Mouse (Mus musculus) cerebellum, postnatal 10 days (tissue): ENCODE results near the gene Clip2.

ENCODE experiments used
- DNase-seq, 2 experiments: peaks; one replicate each; pipeline ENCODE4 v3.0.0; 2021; ENCODE audit warnings: mixed read lengths in 2 of 2

Gene Clip2

DNA sequence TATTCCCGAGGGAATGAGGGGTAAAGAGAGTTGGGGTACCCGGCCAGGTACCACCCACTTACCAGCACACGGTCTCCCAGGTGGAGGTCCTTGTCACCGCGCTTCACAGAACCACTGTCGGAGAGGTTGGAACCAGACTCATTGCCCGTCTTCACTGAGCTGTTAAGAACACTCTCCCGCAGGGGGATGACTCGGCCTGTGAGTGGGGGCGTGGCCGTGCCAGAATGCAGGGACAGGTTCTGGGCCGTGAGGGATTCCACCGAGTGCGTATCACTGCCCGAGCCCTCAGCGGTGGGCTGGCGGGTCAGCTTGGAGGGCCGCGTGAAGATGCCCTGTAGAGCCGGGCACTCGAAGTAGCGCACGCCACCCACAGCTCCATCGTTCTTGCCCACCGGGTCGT lies 29.7 kb downstream of the Clip2 start:
- no peak for DNase-seq

- DNase-seq = no peak
These were observed 30.4 kb downstream of the Clip2 start for GRCm38 (mm10) chr5:134521806-134522205.

DNA sequence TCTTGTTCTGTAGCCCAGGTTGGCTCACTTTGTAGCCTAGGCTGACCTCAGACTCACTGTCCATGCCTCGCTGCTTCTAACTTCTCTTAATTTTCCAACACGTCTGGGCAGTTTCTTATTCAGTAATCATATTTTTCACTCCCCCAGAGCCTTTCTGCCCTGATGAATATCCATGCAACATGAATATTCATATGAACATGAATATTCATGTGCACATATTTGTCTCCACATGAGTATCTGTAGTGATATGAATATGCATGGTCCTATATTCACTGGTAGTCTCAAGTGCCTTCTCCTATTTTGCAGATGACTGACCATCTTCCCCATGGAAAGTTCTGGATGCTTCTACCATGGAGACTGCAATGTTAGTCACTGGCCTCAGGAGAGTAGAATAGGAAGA lies 31.1 kb downstream of the Clip2 start:
- DNase-seq = no peak

DNA sequence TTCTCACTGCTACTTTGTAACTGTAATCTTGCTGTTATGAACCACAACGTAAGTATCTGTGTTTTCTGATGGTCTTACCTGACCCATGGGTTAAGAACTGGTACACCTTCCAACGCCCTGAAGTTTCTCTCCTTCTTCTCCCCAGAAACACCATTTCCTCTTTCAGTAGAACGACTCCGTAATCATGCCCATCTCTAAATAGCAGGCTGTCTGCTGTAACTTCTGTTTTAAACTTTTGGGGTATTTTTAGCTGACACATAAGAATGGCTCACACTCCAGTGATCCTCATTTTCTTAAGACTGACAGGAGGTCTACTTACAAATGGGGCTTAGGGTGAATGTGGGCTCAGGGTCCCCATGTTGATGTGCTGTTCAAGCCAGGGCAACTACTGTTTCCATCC lies 32.1 kb downstream of the Clip2 start:
- DNase-seq = no peak

- DNase-seq = no peak
These were observed 32.8 kb downstream of the Clip2 start for GRCm38 (mm10) chr5:134519471-134519870.

DNA sequence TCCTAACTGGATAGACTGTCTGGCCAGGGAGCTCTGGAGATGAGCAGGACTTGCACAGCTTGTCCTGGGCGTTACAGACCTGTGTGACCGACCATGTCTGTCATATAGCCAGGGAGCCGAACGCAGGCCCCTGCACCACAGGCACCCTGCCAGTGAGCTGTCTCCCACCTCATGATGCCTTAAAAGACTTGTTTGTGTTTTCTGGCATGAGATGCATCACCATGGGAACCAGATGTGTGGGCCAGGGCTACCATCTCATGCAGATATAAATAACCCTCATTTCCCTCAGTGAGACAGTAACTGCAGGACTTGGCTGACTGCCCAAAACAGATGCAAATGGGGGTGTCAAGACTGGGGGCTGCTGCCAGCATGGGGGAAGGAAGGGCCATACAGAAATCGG lies 40.1 kb downstream of the Clip2 start:
- peak; percentile 40 to 62 for DNase-seq

- no peak for DNase-seq
These were observed 42.0 kb downstream of the Clip2 start for GRCm38 (mm10) chr5:134510266-134510665.

DNA sequence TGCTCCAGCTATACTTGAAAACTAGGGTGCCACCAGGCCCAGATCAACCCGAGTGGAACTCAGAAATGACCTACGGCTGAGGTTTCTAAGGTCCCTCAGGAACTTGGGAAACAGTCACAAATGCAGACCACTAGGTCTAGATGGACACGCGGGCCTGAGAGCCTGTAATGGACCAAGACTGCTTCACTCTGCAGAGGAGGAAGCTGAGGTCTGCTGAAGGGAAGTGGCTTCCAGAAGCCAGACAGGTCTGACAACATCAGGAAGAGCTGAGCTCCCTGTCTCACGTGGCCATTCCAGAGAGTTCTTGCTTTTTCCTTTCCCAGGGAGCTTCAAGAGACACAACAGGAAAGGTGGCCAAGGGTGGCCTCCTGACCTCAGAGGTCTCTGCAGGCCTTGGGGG lies 43.3 kb downstream of the Clip2 start:
- no peak for DNase-seq

- peak; percentile 46 to 61 for DNase-seq
These were observed 44.3 kb downstream of the Clip2 start for GRCm38 (mm10) chr5:134507859-134508399.

- DNase-seq = peak; percentile 85 to 89
These were observed 44.9 kb downstream of the Clip2 start for GRCm38 (mm10) chr5:134507307-134507706.

DNA sequence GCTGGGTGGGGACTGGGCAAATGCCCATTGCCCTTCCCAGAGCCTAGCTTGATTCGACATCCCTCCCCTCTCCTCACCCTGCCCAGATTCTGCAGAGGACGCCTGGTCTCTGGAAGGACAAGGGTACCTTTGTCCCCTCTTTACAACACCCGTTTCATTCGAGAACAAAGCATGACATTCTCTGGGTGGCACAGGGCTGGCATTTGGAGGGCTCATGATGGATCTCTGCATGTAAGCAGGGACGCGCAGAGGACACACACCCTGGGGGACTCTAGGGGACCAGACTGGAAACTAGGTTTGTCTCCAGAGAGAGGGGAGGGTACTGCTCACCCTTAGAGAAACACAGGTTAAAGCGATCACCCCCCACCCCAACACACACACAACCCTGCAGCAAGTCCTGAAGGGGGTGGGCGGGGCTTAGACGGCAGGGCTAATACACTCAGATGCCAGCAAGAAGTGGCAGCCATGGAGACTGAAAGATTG lies 46.4 kb downstream of the Clip2 start:
- peak in 1 of 2 experiments; percentile 44 for DNase-seq

DNA sequence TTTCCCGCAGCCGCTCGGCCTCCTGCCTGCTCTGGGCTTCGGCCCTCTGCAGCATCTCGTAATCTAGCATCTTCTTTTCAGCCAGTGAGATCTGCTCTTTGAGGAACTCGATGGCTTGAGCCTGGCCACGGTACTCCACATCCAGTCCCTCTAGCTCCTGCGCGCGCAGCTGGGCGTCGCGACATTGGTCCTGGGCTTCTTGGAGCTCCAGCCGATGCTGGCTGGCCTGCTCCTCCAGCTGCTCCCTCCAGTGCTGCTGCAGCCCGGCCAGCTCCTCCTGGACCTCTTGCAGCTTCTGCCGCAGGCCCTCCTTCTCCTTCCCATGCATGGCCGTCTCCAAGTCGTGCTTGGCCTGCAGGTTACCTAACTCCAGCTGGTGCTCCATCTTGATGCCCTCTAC lies 49.6 kb downstream of the Clip2 start:
- DNase-seq = no peak

- peak in 1 of 2 experiments; percentile 46 for DNase-seq
These were observed 50.8 kb downstream of the Clip2 start for GRCm38 (mm10) chr5:134501453-134501852.

GRCm38 (mm10) chr5:134500681-134501080 lies 51.6 kb downstream of the Clip2 start:
- DNase-seq = no peak

- DNase-seq = peak; percentile 68 to 75
These were observed 52.2 kb downstream of the Clip2 start for GRCm38 (mm10) chr5:134500062-134500461.

DNA sequence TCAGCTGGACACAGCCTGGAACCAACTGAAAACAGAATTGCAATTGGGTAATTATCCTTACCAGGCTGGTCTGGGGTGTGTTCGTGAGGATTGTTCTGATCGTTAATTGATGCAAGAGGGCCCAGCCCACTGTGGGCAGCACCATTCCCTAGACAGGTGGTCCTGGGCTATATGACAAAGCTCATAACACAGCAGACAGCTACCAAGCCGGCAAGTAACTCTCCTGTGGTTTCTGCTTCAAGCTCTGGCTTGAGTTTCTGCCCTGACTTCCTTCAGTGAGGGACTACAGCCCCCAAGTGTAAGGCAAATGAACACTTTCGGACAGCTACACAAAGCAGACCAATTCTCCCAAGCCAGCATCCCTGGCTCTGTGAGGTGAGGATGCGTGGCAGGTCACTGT lies 55.2 kb downstream of the Clip2 start:
- no peak for DNase-seq

GRCm38 (mm10) chr5:134495796-134496195 lies 56.4 kb downstream of the Clip2 start:
- DNase-seq = no peak

DNA sequence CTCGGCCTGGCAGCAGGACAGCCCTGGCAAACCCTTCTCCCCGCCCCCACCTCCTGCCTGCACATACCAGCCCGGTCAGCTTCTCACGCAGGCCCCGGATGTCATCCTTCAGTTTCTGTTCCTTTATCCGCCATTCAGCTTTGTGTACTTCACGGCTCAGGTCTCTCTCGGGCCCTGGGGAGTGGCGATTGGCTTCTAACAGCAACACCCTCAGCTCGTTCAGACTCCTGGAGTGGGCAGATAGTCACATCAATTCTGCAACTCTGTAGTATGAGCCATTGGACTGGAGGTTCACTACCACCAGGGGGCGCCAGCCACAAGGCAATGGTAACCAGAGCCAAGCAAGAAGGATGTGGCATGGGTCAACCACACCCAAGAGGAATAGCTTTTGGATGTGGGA lies 58.1 kb downstream of the Clip2 start:
- DNase-seq = peak; percentile 95 to 98

- no peak for DNase-seq
These were observed 59.3 kb downstream of the Clip2 start for GRCm38 (mm10) chr5:134492956-134493355.

DNA sequence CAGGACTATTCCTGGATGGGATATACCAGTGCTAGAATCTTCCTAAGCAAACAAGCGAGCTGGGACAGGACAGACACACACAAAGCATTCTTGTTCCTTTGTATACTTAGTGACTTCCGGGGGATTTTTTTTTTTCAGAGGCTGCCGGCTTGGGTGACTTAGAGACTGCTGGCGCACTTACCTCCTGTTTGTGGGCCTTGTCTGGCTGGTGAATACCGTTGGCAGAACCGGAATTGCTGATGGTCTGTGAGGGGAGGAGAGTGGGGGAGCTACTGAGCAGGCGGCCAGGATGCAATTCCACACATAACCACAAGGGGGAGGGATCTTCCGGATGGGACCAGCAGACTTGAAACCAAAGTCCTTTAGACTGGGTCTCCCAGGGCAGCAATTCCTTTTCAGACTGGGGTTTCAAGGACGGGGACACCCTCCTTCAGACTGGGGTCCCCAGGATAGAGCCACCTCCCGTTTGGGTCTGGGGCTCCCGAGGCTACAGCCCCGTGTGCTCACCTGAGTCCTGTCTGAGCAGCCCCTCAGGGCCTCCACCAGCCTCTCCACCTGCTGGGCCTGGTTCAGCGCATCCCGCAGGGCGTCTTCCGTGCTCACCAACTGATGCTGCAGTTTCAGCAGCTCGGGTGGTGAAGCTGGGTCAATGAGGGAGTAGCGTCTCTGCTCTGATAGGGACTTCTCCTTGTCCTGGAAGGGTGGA lies 60.4 kb downstream of the Clip2 start:
- peak; percentile 94 to 97 for DNase-seq

DNA sequence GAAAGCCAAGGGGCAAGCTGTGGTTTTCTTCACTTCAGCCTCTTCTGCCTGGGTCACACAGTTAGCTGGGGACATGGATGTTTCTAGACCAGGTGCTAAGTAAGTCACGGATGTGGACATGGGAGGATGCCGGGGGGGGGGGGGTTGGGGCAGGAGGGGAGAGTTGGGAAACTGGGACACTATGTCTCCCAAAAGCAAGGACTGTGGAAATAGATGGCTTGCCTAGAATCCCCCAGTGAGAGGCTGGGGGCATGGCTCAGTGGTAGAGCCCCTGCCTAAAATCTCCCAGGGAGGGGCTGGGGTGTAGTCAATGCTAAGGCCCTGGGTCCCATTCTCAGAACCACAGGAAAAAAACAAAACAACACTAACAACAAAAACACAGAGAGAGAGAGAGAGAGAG lies 61.0 kb downstream of the Clip2 start:
- DNase-seq = no peak

DNA sequence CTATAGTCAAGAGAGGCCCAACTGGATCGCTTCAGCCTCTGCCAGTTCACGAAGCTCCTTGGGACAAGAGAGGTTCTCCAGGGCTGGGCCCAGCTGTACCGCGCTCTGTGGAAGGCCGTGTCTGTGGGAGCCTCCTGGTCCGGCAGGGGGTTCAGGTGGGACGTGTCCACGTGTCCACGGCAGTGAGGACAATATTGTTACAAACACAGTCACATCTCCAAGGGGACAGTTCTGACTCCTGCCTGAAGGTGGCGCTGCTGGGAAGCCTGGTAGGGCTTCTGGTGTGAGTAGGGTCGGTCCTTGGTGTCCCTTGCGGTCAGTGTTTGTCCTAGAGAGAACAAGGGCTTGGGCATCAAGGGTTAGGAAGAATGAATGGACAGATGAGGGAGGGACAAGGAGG lies 61.8 kb downstream of the Clip2 start:
- peak; percentile 54 to 68 for DNase-seq

DNA sequence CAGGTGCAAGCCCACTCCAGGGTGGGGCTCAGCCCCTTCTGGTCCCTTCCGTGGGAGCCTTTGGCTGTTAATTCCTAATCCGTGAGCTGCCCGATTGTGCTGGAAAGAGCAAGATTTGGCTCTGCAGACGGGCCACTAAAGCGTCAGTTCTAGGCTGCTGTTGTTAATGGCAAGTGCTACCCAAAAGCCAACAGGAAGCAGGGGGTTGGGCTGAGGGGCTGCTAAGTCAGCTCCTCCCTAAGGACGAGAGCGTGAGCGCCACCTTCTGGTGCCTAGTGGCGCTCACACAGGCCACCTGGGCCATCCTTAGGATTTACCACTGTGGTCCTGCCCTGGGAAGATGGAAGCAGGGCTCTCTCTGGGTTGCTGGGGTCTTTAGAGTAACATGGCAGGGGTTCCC lies 62.7 kb downstream of the Clip2 start:
- peak; percentile 57 to 65 for DNase-seq

DNA sequence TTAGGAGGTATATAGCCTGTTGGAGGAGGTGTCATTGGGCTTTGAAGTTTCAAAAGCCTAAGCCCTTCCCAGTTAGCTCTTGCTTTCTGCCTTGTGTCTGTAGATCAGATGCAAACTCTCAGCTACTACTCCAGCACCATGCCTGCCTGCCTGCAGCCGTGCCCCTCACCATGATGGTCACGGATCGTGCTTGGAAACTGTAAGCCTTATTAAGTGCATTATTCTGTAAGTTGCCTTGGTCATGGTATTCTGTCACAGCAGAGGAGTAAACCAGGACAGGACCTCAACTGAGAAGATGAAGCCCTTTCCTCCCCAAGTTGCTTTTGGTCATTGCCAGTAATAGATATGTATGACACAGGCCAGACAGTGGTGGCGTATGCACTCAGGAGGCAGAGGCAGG lies 63.6 kb downstream of the Clip2 start:
- DNase-seq = no peak

DNA sequence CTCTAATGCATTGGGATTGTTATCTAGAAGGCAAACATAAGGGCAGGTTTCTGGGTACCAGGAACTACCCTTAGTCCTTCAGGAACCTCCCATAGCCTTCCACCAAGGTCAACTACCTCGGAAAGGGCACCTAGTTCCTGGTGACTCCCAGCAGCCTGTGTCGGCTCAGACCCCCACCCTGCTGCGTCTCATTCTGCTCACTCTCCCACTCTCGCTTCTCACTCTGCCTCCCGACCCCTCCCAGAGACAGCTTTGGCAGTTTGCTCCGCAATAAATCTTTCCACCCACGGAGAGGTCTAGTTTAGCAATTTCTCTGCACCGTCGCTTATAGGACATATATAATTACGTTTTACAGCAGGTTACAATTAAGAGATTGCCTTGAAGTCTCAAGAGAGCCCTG lies 64.2 kb downstream of the Clip2 start:
- DNase-seq = no peak
